Mouse (Mus musculus) granulocyte monocyte progenitor cell, adult 5-6 weeks (primary cell): Measurements from ENCODE around the gene Zmynd12. TPM values are rescaled to one million over a fixed set of nuclear protein-coding genes. Genes with fewer than 3 reads are reported as not detected.
A peak's percentile ranks its signal among the peaks of the same experiment; 100 is the strongest.

Experiments
- ATAC-seq: replicated peaks from 2 replicates; pipeline ENCODE4 v1.8.0; 2016; ENCODE audit warnings: mild to moderate bottlenecking, moderate TSS enrichment, inconsistent platforms; ENCODE audit not compliant: poor library complexity, severe bottlenecking
- total RNA-seq, 2 experiments: library from RNA; stranded (forward) in 1 of 2; stranded (reverse) in 1 of 2; fragments of 200-712, 200-1000 nt in 1 of 2; fragments of >200 nt in 1 of 2; fragmentation: Nextera tagmentation in 1 of 2; gene quantifications; 2 replicates each; pipeline ENCODE4 v1.2.3; 2014 to 2017

Gene Zmynd12
- total RNA-seq, 2 experiments from 2014 or later: not detected

GRCm38 (mm10) chr4:119442539-119442938 lies 19.9 kb downstream of the Zmynd12 start:
- ATAC-seq: no peak

- ATAC-seq: no peak
Observed at GRCm38 (mm10) chr4:119447261-119447660, 24.6 kb downstream of the Zmynd12 start.

- ATAC-seq: no peak
Observed at GRCm38 (mm10) chr4:119447786-119448185, 25.2 kb downstream of the Zmynd12 start.

GRCm38 (mm10) chr4:119450436-119450835 lies 27.8 kb downstream of the Zmynd12 start:
- ATAC-seq: no peak

- no peak for ATAC-seq
Observed at GRCm38 (mm10) chr4:119453128-119453527, 30.5 kb downstream of the Zmynd12 start.

- ATAC-seq: no peak
Observed at GRCm38 (mm10) chr4:119453533-119453932, 30.9 kb downstream of the Zmynd12 start.

- ATAC-seq: 0 out of 2 replicates have a peak, but pooled peaks have one; percentile 22
Observed at GRCm38 (mm10) chr4:119460296-119460695, 37.7 kb downstream of the Zmynd12 start.

- no peak for ATAC-seq
Observed at GRCm38 (mm10) chr4:119460728-119461141, 38.1 kb downstream of the Zmynd12 start.

- ATAC-seq: no peak
Observed at GRCm38 (mm10) chr4:119462457-119462856, 39.8 kb downstream of the Zmynd12 start.

GRCm38 (mm10) chr4:119462858-119463755 lies 40.5 kb downstream of the Zmynd12 start:
- 0 out of 2 replicates have a peak, but pooled peaks have one; percentile 12 for ATAC-seq

- ATAC-seq: peak; percentile 76
Observed at GRCm38 (mm10) chr4:119463756-119464419, 41.3 kb downstream of the Zmynd12 start.

- ATAC-seq: no peak
Observed at GRCm38 (mm10) chr4:119465841-119466240, 43.2 kb downstream of the Zmynd12 start.

- peak; percentile 49 for ATAC-seq
Observed at GRCm38 (mm10) chr4:119467720-119468380, 45.2 kb downstream of the Zmynd12 start.

- ATAC-seq: no peak
Observed at GRCm38 (mm10) chr4:119472545-119472944, 49.9 kb downstream of the Zmynd12 start.

- ATAC-seq: no peak
Observed at GRCm38 (mm10) chr4:119473150-119473549, 50.5 kb downstream of the Zmynd12 start.

- ATAC-seq: no peak
Observed at GRCm38 (mm10) chr4:119483051-119483450, 60.4 kb downstream of the Zmynd12 start.

- ATAC-seq: no peak
Observed at GRCm38 (mm10) chr4:119484882-119485281, 62.3 kb downstream of the Zmynd12 start.

- ATAC-seq: no peak
Observed at GRCm38 (mm10) chr4:119489666-119490065, 67.1 kb downstream of the Zmynd12 start.

GRCm38 (mm10) chr4:119490806-119491205 lies 68.2 kb downstream of the Zmynd12 start:
- 0 out of 2 replicates have a peak, but pooled peaks have one; percentile 38 for ATAC-seq

- peak; percentile 85 for ATAC-seq
Observed at GRCm38 (mm10) chr4:119492291-119492932, 69.8 kb downstream of the Zmynd12 start, which contains the start of gene Rimkla. Gene Rimkla, minus strand, starts transcription at chr4:119492628.
